Mouse (Mus musculus) lung, embryonic 14.5 days (tissue): Measurements from ENCODE around the gene 4930544D05Rik. TPM values are rescaled to one million over a fixed set of nuclear protein-coding genes. Genes with fewer than 3 reads are reported as not detected.

Experiments
- ATAC-seq: fragments of 200-750 bp; cut with Nextera tagmentation; 2 replicates; pipeline ENCODE4 v1.8.0; 2017; ENCODE audit warnings: mild to moderate bottlenecking, moderate TSS enrichment, moderate library complexity; ENCODE audit not compliant: insufficient read depth
- DNase-seq: peaks from one replicate; pipeline ENCODE4 v3.0.0-alpha.2; 2015
- H3K27ac ChIP-seq: fragments of 300-500 bp; sonication (generic); 2 replicates; pipeline ENCODE4 v1.5.1; 2014; ENCODE audit warnings: low read depth, mild to moderate bottlenecking, moderate library complexity
- H3K27me3 ChIP-seq: fragments of 300-500 bp; sonication (generic); 2 replicates; pipeline ENCODE4 v1.6.1; 2014; ENCODE audit warnings: low read length, control low read depth; ENCODE audit not compliant: insufficient read depth
- H3K36me3 ChIP-seq: fragments of 300-500 bp; sonication (generic); 2 replicates; pipeline ENCODE4 v1.6.1; 2014; ENCODE audit warnings: control low read depth; ENCODE audit not compliant: insufficient read depth
- H3K4me1 ChIP-seq: fragments of 300-500 bp; sonication (generic); 2 replicates; pipeline ENCODE4 v1.6.1; 2014; ENCODE audit warnings: antibody characterized with exemption, control low read depth; ENCODE audit not compliant: insufficient read depth
- H3K4me2 ChIP-seq: fragments of 300-500 bp; sonication (generic); 2 replicates; pipeline ENCODE4 v1.6.1; 2014; ENCODE audit warnings: mild to moderate bottlenecking
- H3K4me3 ChIP-seq: fragments of 300-500 bp; sonication (generic); 2 replicates; pipeline ENCODE4 v1.5.1; 2014; ENCODE audit warnings: low read depth, low read length
- H3K9ac ChIP-seq: fragments of 300-500 bp; sonication (generic); 2 replicates; pipeline ENCODE4 v1.6.1; 2014
- H3K9me3 ChIP-seq: fragments of 300-500 bp; sonication (generic); 2 replicates; pipeline ENCODE4 v1.6.1; 2016; ENCODE audit warnings: low read depth, low read length, control low read depth
- CTCF ChIP-seq: IDR thresholded peaks from 2 replicates; pipeline ENCODE4 v1.5.1; 2016; ENCODE audit warnings: antibody characterized with exemption, low read depth
- WGBS: fragments of 180-500 bp; shearing (Covaris S2); extraction: QIAGEN DNeasy Blood & Tissue Kit; methylation state at CpG from one replicate; pipeline ENCODE4 v1.1.7; 2014; 5-methylcytosine and 5-hydroxymethylcytosine counted together
- polyA plus RNA-seq: library from polyadenylated mRNA; unstranded; fragments of >200 nt; fragmentation: Nextera tagmentation; extraction: Ambion mirVana; gene quantifications from 2 replicates; pipeline ENCODE4 v1.2.1, GENCODE M21; 2014

The 4930544D05Rik gene
- polyA plus RNA-seq, 1 experiment from 2014 or later = not detected

DNA sequence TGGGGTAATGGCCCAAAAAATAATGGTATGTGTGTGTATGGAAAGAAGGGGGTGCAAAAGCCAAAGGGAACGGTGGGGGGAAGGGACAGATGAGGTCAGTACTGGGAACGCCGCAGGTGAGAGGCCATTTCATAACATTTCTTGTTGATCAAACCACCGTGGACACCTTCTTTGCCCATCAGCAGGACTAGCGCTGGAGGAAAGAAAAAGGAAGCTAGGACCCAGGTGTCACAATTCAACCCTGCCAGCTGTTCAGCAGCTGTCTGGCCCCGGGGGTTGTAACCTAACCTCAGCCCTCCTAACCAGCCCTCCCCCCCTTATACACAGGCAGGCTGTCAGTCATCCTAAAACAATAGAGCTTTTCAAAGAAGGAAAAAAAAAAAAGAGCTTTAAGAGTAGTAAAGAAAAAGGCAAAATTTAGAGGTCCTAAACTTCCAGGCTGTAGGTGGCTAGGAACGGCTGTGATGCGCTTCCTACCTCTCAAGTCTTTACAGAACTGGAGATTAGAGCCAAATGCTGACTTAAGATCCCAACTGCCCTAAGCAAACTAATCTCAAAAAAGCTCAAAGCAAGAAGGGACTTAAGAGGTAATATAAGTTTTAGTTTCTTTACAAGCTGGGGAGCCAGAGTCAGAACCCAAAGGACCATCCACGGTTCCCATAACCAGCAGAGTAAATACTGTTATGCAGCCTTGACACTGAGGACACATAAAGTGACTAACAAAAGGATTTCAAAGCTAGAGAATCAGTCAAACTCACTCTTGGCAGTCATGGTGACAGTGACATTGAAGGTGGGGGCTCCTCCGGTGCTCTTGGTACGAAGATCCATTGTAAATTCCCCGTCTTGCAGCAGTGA lies 36.6 kb downstream of the 4930544D05Rik start:
- no peak for DNase-seq
- Histone ChIP-seq H3K36me3 (peaks cover 57% of the 10 kb centered on the region), H3K4me3 (peak overlapping the region; percentile 100), H3K4me1 (peaks cover 15% of the 10 kb centered on the region), H3K9me3 (no peaks in the 10 kb centered on the region), H3K27ac (peak overlapping the region; percentile 99), H3K9ac (peak overlapping the region; percentile 97), H3K4me2 (peak overlapping the region; percentile 97), H3K27me3 (no peaks in the 10 kb centered on the region)
- no peak for ATAC-seq
- TF ChIP-seq CTCF = no peak
- WGBS = 45% methylated on average over 12 of the region's 12 CpGs

DNA sequence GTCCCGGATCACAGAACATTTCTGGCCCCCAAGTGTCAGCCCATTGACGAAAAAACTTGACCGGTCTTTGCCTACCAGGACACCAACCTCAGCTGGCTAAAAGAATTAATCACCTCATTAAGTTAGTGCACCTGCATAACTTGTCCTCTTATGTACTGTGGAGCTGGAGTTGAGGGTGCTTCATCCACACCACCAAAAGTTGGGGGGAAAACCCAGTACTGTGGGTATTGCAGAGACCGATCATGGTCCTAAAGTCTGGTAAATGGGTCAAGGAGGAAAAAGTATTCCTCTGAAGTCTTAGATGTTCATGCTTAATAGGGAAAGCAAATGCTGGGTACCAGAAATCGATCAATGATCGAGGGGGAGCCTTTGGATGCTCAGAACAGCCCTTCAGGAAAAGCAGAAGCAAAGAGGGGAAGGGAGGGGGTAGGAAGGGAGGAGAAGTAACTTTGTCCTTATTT lies 37.3 kb downstream of the 4930544D05Rik start:
- H3K36me3 ChIP-seq = peaks cover 53% of the 10 kb centered on the region
- DNase-seq (no peak), ATAC-seq (no peak)
- peak overlapping the region; percentile 99 for H3K27ac ChIP-seq
- H3K4me3 ChIP-seq = peak overlapping the region; percentile 100
- TF ChIP-seq CTCF = no peak
- H3K9ac ChIP-seq = peak overlapping the region; percentile 97
- no peaks in the 10 kb centered on the region for H3K27me3 ChIP-seq
- H3K9me3 ChIP-seq = no peaks in the 10 kb centered on the region
- peaks cover 22% of the 10 kb centered on the region for H3K4me1 ChIP-seq
- WGBS = 43% methylated on average over 6 of the region's 6 CpGs
- H3K4me2 ChIP-seq = peak overlapping the region; percentile 97

DNA sequence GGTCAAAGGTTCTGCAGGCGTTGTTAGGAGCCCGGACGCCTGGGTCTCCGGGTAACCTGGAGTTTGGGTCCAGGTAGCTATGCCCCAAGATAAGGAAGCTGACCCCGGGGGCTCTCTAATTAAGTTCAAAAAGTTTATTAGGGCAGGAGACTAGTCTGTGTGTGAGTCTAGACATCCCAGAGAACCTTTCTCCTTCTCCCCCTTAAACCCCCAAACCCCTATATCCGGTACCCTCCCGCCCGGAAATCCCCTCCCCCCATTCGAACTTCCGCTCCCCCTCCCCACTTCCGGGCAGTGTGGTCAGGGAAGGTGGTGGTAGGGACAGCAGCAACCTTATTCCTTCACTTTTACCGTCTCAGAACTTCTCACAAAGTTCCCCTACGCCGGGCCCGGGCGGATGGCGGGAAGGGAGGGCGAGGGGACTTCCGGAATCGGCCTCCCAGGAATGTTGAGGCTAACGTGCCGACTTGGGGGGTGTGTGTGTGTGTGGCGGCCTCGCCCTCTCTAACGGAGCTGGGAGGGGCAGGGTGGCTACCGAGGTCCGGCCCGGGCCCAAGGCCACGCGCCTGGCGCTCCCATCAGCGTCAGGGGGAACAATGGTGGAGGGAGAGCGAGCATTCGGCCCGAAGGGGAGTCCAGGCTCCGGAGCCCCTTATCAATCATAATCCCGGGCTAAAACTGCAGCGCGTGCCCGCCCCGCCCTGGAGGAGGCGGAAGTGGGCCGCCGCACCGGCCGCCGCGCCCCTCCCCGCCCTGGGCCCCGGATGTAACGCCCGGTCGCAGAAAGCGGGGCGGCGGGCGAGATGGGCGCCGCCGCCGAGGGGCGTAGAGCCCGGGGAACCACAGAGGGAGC lies 37.9 kb downstream of the 4930544D05Rik start:
- DNase-seq (peak; percentile 80), ATAC-seq (peak; percentile 41)
- Histone ChIP-seq H3K4me2 (peak overlapping the region; percentile 97), H3K4me3 (peak overlapping the region; percentile 100), H3K9ac (peak overlapping the region; percentile 97), H3K36me3 (peaks cover 48% of the 10 kb centered on the region), H3K4me1 (peaks cover 26% of the 10 kb centered on the region), H3K27ac (peak overlapping the region; percentile 99), H3K9me3 (no peaks in the 10 kb centered on the region), H3K27me3 (no peaks in the 10 kb centered on the region)
- no peak for TF ChIP-seq CTCF
- under 1% methylated on average over 63 of the region's 63 CpGs for WGBS

DNA sequence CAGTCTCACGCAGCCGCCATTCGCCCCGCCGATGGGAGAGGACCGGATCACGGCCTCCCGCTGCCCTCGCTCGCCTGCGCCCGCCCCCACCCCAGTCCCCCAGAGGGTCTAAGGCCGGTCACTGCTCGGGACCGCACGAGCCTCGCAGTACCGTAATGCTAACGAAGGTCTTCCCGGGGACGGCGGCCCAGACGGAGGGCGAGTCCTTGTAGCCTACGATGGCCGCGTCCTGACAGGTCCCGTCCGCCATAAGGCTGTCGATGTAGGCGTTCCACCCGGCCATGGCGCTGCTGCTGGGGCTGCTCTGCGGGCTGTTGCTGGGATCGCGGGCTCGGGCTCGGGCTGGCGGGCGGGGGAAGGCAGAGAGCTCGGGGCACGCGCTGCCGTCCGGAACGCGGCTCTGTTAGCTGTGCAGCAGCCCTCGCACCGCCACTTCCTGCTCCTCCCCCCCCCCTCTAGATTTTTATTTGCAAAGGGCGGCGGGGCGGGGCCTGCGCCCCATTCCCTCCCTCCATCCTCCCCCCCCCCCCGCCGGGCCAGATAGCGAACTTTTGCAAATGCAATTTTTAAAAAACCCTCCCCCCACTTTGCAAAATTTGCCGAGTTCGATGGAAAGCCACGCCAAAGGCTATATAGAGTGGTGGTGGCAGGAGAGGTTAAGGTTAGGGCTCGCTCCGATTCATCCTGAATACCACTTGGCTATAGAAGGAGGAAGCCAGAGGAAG lies 38.7 kb downstream of the 4930544D05Rik start, which contains the start of gene Pfn1:
Gene Pfn1, minus strand, starts transcription at position 447 of the 725 bp plus-strand sequence.
- H3K27me3 ChIP-seq = no peaks in the 10 kb centered on the region
- peak; percentile 88 for DNase-seq
- H3K4me1 ChIP-seq = peaks cover 26% of the 10 kb centered on the region
- no peak for TF ChIP-seq CTCF
- WGBS = 1% methylated on average over 60 of the region's 61 CpGs
- H3K9ac ChIP-seq = peak within 1 kb of the TSS; percentile 97
- peak within 1 kb of the TSS; percentile 99 for H3K27ac ChIP-seq
- peak; percentile 42 for ATAC-seq
- H3K4me2 ChIP-seq = peak within 1 kb of the TSS; percentile 97
- H3K9me3 ChIP-seq = no peaks in the 10 kb centered on the region
- H3K4me3 ChIP-seq = peak within 1 kb of the TSS; percentile 100
- H3K36me3 ChIP-seq = peaks cover 43% of the 10 kb centered on the region

DNA sequence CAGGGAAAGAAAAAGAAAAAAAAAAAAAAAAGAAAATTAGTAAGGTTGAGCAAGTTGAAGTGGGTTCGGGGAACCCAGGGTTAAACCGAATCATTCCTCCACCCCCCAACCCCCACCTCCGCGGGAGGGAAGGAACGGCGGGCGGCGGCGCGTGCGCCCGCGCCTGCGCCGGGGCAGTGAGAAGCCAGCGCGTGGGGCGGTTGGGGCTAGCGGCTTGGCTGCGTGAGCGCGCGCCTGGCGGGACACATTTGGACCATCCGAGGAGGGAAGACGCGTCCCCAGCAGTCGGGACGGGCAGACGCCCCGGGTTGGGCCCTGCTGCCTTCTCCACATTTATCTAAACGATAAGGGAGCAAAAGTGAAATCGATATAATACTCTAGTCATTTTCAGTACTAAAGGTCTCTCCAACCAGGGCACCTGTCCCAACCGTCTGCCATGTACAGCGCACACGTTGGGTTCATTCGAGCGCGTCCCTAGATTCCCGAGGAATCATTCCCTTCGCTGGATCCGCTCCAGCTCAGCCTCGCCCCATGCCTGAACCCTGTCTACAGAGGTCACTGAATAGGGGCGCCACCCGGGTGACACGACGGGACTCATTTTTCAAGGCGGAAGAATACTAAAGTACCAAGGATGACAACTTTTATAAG lies 39.4 kb downstream of the 4930544D05Rik start:
- TF ChIP-seq CTCF = no peak
- H3K4me1 ChIP-seq = peaks cover 26% of the 10 kb centered on the region
- DNase-seq (peak; percentile 92), ATAC-seq (peak; percentile 48)
- H3K9ac ChIP-seq = peak overlapping the region; percentile 97
- H3K4me3 ChIP-seq = peak overlapping the region; percentile 100
- WGBS = under 1% methylated on average over 44 of the region's 48 CpGs
- H3K27ac ChIP-seq = peak overlapping the region; percentile 99
- no peaks in the 10 kb centered on the region for H3K9me3 ChIP-seq
- H3K36me3 ChIP-seq = peaks cover 38% of the 10 kb centered on the region
- H3K4me2 ChIP-seq = peak overlapping the region; percentile 97
- no peaks in the 10 kb centered on the region for H3K27me3 ChIP-seq
